Mouse (Mus musculus) hindbrain, embryonic 12.5 days (tissue): ENCODE measurements around the gene Pdpr. TPM values are rescaled to one million over a fixed set of nuclear protein-coding genes. Genes with fewer than 3 reads are reported as not detected.

Experiments
- ATAC-seq: fragments of 200-750 bp; cut with Nextera tagmentation; 2 replicates; pipeline ENCODE4 v1.8.0; 2017; ENCODE audit warnings: moderate TSS enrichment; ENCODE audit not compliant: low FRiP score
- H3K27ac ChIP-seq: fragments of 300-500 bp; sonication (generic); 2 replicates; pipeline ENCODE4 v1.5.1; 2016; ENCODE audit warnings: mild to moderate bottlenecking
- H3K27me3 ChIP-seq: fragments of 300-500 bp; sonication (generic); 2 replicates; pipeline ENCODE4 v1.6.1; 2016; ENCODE audit warnings: mild to moderate bottlenecking
- H3K36me3 ChIP-seq: fragments of 300-500 bp; sonication (generic); 2 replicates; pipeline ENCODE4 v1.6.1; 2016; ENCODE audit warnings: mild to moderate bottlenecking
- H3K4me1 ChIP-seq: fragments of 300-500 bp; sonication (generic); 2 replicates; pipeline ENCODE4 v1.6.1; 2016
- H3K4me2 ChIP-seq: fragments of 300-500 bp; sonication (generic); replicated peaks from 2 replicates; pipeline ENCODE4 v1.6.1; 2016; ENCODE audit warnings: mild to moderate bottlenecking
- H3K4me3 ChIP-seq: fragments of 300-500 bp; sonication (generic); 2 replicates; pipeline ENCODE4 v1.5.1; 2016; ENCODE audit warnings: mild to moderate bottlenecking
- H3K9ac ChIP-seq: fragments of 300-500 bp; sonication (generic); 2 replicates; pipeline ENCODE4 v1.6.1; 2016; ENCODE audit warnings: mild to moderate bottlenecking, moderate library complexity
- H3K9me3 ChIP-seq: fragments of 300-500 bp; sonication (generic); replicated peaks from 2 replicates; pipeline ENCODE4 v1.6.1; 2016; ENCODE audit warnings: mild to moderate bottlenecking
- WGBS: fragments of 180-500 bp; shearing (Covaris S2); methylation state at CpG from one replicate; pipeline ENCODE4 v1.1.7; 2016; 5-methylcytosine and 5-hydroxymethylcytosine counted together
- polyA plus RNA-seq: library from polyadenylated mRNA; unstranded; fragments of >200 nt; fragmentation: Nextera tagmentation; extraction: Ambion mirVana; gene quantifications from 2 replicates; pipeline ENCODE4 v1.2.1, GENCODE M21; 2016

Gene Pdpr
- 14.4 and 15.1 TPM in 2 replicates for polyA plus RNA-seq

DNA sequence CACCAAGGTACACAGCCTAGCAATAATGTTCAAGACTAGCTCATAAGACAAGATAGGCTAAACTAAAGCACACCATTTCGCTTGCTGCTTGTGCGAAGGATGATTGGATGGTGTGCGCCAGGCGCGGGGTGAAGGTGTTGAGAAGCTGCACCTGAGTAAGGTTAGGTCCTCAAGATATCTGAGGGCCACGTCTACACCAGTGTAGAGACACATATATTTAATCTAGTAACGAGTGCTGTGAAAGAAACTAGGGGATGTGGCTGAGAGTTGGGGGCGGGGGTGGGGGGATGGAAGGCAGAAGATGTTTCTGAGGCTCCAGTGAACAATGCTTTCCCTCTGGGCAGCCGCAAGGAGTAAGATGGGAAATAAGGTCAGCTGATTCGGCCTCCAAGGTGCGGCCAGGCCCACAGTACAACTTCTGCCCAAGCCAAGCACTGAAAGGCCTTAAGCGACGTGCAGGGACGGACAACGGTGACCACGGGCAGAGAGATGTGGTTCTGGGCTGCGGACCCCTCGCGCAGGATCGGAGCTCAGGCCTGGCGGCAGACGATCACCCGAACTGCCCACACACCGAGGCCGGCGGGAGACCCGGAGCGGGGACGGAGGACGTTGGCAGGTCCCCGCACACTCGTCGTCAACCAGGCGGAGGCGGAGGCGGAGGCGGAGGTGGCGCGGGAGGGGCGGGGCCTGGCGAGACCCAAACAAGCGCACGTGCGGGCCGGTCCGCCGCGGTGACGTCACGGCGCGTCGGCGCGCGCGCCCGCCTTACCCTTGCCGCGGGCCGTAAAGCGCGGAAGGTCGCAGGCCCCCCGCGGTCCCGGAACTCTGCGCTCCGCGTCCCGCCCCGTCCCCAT is at the start of gene Pdpr:
Pdpr (plus strand) TSS at position 766 of the 854 bp plus-strand sequence.
- Histone ChIP-seq H3K4me2 (peak within 1 kb of the TSS; percentile 69), H3K27ac (peak within 1 kb of the TSS; percentile 67), H3K9ac (peak within 1 kb of the TSS; percentile 76), H3K4me3 (peak within 1 kb of the TSS; percentile 59), H3K27me3 (no peaks in the 10 kb centered on the region), H3K36me3 (no peaks in the 10 kb centered on the region), H3K9me3 (no peaks in the 10 kb centered on the region), H3K4me1 (peaks cover 13% of the 10 kb centered on the region)
- ATAC-seq, result peak; percentile 94
- WGBS, result 6% methylated on average over 54 of the region's 72 CpGs

DNA sequence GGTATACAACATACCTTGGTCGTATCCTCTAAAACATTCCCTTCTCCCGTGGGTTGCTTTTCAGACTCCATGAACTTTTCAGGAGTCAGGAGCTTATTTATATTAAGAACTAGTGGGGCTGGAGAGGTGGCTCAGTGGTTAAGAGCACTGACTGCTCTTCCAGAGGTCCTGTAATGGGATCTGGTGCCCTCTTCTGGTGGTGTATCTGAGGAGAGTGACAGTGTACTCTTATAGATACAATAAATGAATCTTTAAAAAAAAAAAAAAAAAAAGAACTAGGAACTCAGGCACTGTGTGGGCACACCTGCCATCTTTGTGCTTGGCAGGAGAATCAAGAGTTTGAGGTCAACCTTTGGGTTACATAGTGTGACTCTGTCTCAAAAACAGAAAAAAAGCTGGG is 45.7 kb upstream of the Pdpr start:
- WGBS, result 94% methylated on average over 2 of the region's 2 CpGs
- H3K27ac ChIP-seq, result no peak overlapping the region
- no peak for ATAC-seq
- no peak overlapping the region for H3K9ac ChIP-seq
- H3K4me1 ChIP-seq, result no peaks in the 10 kb centered on the region
- no peaks in the 10 kb centered on the region for H3K9me3 ChIP-seq
- no peak overlapping the region for H3K4me2 ChIP-seq
- peaks cover 98% of the 10 kb centered on the region for H3K36me3 ChIP-seq
- H3K27me3 ChIP-seq, result no peaks in the 10 kb centered on the region
- H3K4me3 ChIP-seq, result no peak overlapping the region

DNA sequence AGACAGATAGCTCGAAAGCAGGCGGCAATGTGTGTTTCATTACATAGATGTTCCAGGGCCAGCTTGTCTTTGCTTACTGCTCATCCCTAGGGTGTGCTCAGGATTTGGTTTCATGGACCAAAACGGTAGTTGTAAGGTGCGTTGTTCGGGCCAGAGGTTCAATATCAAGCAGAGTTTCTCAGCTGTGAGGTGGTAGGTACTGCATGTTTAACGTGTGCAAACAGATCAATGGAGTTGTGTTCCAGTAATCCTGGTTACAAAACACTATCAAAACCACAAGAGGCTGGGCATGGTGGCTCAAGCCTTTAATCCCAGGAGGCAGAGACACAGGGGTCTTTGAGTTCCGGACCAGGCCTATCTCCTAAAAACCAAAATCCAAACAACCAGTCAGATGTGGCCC is 45.3 kb upstream of the Pdpr start:
- Histone ChIP-seq H3K36me3 (peaks cover 98% of the 10 kb centered on the region), H3K9me3 (no peaks in the 10 kb centered on the region), H3K4me3 (no peak overlapping the region), H3K4me1 (no peaks in the 10 kb centered on the region), H3K27me3 (no peaks in the 10 kb centered on the region), H3K9ac (no peak overlapping the region), H3K27ac (no peak overlapping the region), H3K4me2 (no peak overlapping the region)
- no peak for ATAC-seq
- 95% methylated on average over 7 of the region's 7 CpGs for WGBS

DNA sequence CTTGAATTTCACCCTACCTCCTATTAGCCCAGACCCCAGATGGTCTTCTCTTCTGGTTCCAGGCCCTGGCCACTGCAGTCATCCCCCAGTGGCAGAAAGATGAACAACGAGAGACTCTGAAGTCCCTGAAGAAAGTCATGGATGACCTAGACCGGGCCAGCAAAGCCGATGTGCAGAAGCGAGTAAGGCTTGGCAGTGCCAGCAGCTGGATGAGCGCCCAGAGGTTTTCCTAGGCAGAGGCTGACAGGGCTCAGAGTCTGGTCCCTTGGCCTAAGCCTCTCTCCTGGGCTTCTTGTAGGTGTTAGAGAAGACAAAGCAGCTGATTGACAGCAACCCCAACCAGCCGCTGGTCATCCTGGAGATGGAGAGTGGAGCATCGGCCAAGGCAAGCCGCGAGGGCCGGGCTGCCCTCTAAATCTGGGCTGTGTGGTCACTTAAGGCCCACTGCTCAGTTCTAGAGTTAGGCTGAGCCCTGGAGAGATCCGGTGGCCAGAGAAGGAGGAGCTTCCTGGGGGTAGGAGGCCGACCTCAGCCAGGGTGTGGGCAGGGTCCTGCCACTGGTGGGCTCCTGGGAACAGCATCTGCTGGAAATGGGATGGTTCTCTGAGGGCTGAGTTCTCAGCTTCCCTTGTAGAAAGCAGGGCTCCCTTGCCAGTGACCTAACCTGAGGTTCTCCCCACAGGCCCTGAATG is 40.5 kb upstream of the Pdpr start:
- H3K27me3 ChIP-seq, result no peaks in the 10 kb centered on the region
- no peak overlapping the region for H3K4me2 ChIP-seq
- no peak for ATAC-seq
- no peaks in the 10 kb centered on the region for H3K9me3 ChIP-seq
- H3K36me3 ChIP-seq, result peaks cover 79% of the 10 kb centered on the region
- H3K27ac ChIP-seq, result no peak overlapping the region
- WGBS, result 93% methylated on average over 12 of the region's 12 CpGs
- no peak overlapping the region for H3K9ac ChIP-seq
- H3K4me3 ChIP-seq, result no peak overlapping the region
- H3K4me1 ChIP-seq, result peaks cover 13% of the 10 kb centered on the region

DNA sequence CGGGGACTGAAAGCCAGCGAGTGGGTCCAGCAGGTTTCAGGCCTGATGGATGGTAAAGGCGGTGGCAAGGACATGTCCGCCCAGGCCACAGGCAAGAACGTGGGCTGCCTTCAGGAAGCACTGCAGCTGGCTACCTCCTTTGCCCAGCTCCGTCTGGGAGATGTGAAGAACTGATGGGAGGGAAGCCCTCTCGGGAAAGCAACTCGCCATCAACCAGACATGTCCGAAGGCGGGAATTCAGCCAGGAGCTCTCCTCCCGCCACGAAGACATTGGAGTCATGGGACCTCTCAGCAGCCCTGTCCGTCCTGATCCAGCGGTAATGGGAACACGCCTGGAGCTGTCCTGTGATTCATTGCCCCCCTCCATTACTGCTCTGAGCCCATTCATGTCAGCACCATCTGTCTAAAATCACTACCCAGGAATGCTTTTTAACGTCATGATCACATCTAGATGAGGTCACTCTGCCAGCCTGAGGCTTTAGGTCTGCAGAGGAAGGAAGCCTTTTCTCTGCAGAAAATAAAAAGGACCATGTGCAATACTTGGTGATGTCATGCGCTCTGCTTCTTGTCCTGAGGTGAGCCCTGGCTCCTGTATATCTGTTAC is 39.3 kb upstream of the Pdpr start:
- 93% methylated on average over 17 of the region's 17 CpGs for WGBS

DNA sequence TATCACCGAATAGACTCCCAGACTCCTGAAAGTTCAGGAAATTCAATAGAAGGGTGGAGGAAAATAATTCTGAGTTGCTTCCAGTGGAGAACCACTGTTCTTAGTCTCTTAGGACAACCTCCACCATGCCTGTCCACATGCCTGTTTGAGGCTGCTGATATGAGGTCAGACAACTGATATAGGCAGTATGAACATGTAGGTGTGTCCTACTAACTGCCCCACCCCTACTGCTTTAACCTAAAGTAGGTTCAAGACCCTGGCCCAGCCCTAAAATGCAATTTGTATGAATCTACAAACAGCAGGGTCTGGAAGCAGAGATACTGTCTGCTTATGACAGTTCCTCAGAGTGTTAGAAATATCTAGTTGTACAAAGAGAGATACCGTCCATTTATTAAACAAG is 38.8 kb upstream of the Pdpr start:
- H3K4me3 ChIP-seq, result peak overlapping the region; percentile 100; the same call in 1 of the 2 replicates
- no peak overlapping the region for H3K9ac ChIP-seq
- peaks cover 62% of the 10 kb centered on the region for H3K36me3 ChIP-seq
- peak; percentile 26; the same call in 1 of the 2 replicates for ATAC-seq
- WGBS, result 66% methylated on average over 2 of the region's 2 CpGs
- H3K27me3 ChIP-seq, result no peaks in the 10 kb centered on the region
- no peaks in the 10 kb centered on the region for H3K9me3 ChIP-seq
- H3K4me2 ChIP-seq, result peak overlapping the region; percentile 99; the same call in 1 of the 2 replicates
- H3K27ac ChIP-seq, result no peak overlapping the region
- H3K4me1 ChIP-seq, result peaks cover 14% of the 10 kb centered on the region

More for the DNA sequence above, 39.3 kb upstream of the Pdpr start:
- no peak overlapping the region for H3K9ac ChIP-seq
- H3K4me2 ChIP-seq, result no peak overlapping the region
- peaks cover 13% of the 10 kb centered on the region for H3K4me1 ChIP-seq
- H3K27me3 ChIP-seq, result no peaks in the 10 kb centered on the region
- no peaks in the 10 kb centered on the region for H3K9me3 ChIP-seq
- H3K4me3 ChIP-seq, result no peak overlapping the region
- H3K27ac ChIP-seq, result no peak overlapping the region
- peaks cover 67% of the 10 kb centered on the region for H3K36me3 ChIP-seq
- ATAC-seq, result no peak

DNA sequence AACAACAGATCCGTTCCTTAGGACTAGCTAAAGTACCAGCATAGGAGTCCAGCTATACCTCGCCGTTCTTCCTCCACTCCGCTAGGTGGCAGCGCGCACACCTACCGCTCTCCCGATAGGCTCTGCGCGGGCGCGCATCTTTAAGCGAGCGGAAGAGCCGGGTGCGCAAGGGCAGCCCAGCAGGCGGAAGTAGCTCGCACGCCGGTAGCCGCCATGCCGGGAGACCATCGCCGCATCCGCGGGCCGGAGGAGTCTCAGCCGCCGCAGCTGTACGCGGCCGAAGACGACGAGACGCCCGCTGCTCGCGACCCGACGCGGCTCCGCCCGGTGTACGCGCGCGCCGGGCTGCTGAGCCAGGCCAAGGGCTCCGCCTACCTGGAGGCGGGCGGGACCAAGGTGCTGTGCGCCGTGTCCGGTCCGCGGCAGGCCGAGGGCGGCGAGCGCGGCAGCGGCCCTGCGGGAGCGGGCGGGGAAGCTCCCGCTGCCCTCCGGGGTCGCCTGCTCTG is 38.2 kb upstream of the Pdpr start, which contains the start of gene Exosc6:
Exosc6 (plus strand) TSS at position 182 of the 506 bp plus-strand sequence.
- H3K27me3 ChIP-seq, result no peaks in the 10 kb centered on the region
- H3K4me3 ChIP-seq, result peak within 1 kb of the TSS; percentile 100
- WGBS, result under 1% methylated on average over 57 of the region's 68 CpGs
- no peaks in the 10 kb centered on the region for H3K9me3 ChIP-seq
- H3K4me2 ChIP-seq, result peak within 1 kb of the TSS; percentile 99
- peaks cover 19% of the 10 kb centered on the region for H3K4me1 ChIP-seq
- peak; percentile 95 for ATAC-seq
- H3K27ac ChIP-seq, result peak within 1 kb of the TSS; percentile 78
- peak within 1 kb of the TSS; percentile 94 for H3K9ac ChIP-seq
- H3K36me3 ChIP-seq, result peaks cover 57% of the 10 kb centered on the region

DNA sequence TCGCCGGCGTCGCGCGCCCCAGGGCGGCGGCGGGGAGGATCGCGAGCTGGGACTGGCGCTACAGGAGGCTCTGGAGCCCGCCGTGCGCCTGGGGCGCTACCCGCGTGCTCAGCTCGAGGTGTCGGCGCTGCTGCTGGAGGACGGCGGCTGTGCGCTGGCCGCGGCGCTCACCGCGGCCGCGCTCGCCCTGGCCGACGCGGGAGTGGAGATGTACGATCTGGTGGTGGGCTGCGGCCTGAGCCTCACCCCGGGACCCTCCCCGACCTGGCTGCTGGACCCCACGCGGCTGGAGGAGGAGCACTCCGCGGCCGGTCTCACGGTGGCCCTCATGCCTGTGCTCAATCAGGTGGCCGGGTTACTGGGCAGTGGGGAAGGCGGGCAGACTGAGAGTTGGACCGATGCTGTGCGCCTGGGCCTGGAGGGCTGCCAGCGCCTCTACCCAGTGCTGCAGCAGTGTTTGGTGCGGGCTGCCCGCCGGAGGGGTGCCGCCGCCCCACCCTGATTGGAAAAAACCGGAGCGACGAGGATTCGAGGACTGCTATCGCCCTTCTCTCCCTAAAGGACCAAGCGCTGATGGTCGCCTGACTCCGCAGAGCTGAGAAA is 37.6 kb upstream of the Pdpr start:
- Histone ChIP-seq H3K9ac (peak overlapping the region; percentile 94), H3K4me2 (peak overlapping the region; percentile 99), H3K9me3 (no peaks in the 10 kb centered on the region), H3K27ac (peak overlapping the region; percentile 78), H3K4me1 (peaks cover 23% of the 10 kb centered on the region), H3K27me3 (no peaks in the 10 kb centered on the region), H3K4me3 (peak overlapping the region; percentile 100), H3K36me3 (peaks cover 52% of the 10 kb centered on the region)
- ATAC-seq, result peak; percentile 66
- 1% methylated on average over 50 of the region's 63 CpGs for WGBS

DNA sequence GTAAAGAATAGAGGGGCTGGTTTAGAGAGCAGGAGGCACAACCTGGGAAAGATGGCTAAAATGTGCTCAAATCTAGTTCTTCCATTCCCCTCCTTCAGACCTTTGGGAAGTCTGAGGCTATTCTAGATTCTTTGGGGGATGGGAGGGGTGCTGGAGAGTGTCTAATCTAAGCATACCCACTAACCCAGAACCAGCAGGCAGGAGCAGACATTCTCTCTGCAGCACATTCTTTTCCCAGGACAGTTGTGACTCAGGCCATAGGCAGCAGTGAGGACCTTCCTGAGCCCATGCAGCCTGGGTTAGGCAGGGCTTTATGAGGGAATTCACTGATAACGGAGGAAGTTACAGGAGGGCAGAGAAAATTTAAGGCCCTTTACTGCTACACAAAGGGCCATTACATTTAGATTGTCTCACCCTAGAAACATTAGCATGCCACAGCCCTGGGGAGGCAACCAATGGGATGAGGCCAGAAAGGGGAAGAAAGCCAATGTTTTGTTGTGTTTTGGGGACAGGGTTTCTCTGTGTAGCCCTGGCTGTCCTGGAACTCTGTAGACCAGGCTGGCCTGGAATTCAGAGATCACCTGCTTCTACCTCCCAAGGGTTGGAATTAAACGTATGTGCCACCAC is 35.4 kb upstream of the Pdpr start:
- no peak overlapping the region for H3K4me2 ChIP-seq
- no peak overlapping the region for H3K27ac ChIP-seq
- H3K36me3 ChIP-seq, result peaks cover 29% of the 10 kb centered on the region
- H3K4me3 ChIP-seq, result no peak overlapping the region
- no peaks in the 10 kb centered on the region for H3K9me3 ChIP-seq
- no peaks in the 10 kb centered on the region for H3K27me3 ChIP-seq
- H3K4me1 ChIP-seq, result peaks cover 23% of the 10 kb centered on the region
- 70% methylated on average over 2 of the region's 2 CpGs for WGBS
- H3K9ac ChIP-seq, result no peak overlapping the region
- ATAC-seq, result no peak

DNA sequence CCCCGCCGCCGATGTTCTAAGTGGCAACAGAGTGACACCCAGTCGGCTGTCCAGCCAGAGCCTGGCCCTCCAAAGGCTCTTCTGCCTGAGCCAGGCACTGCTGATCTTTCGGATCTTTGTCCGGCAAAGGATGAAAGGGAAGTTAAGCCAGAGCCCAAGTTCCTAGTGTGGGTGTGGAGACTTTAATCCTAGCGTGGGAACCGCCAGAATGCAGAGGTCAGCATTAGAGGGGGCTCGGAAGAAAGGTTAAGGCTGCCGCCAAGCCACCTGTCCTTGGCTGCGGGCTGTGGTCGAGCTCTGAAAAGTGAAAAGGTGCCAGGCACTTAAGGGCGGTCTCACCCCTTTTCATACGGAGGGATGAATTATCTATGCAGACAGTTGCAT is 32.8 kb upstream of the Pdpr start:
- under 1% methylated on average over 14 of the region's 14 CpGs for WGBS
- peak overlapping the region; percentile 79 for H3K27ac ChIP-seq
- H3K27me3 ChIP-seq, result no peaks in the 10 kb centered on the region

DNA sequence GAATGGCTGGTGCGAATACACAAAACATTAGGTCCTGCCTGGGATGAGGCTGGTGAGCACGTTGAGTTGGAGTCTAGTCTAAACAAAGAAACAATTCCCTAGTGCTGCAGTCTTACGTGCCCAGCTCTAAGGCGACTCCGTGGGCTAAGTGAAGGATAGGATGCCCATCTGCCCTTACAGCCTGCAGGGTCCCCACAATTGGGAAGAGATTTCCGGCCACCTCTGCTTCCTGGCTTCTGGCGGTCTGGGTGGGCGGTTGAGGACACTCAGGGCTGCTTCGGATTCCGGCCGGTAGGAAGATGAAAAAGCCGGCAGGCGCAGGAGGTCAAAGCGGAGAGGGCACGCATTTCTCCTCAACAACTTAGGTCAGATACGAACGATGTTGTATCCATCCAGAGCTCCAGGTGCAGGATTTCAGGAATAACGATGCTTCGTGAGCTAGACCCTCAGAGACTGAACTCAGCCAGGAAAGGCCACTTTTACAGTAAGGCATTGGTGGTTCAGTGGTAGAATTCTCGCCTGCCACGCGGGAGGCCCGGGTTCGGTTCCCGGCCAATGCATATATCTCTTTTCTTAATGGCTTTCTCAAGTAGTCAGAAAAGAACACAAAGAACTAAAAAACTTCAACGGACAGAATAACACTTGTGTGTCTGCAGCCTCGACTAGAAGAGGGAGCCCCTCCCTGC is 32.2 kb upstream of the Pdpr start:
- Histone ChIP-seq H3K9me3 (no peaks in the 10 kb centered on the region), H3K4me2 (peak overlapping the region; percentile 61), H3K27me3 (no peaks in the 10 kb centered on the region), H3K4me1 (peaks cover 18% of the 10 kb centered on the region), H3K27ac (peak overlapping the region; percentile 79), H3K36me3 (peaks cover 10% of the 10 kb centered on the region; the same call in 1 of the 2 replicates), H3K4me3 (peak overlapping the region; percentile 58), H3K9ac (peak overlapping the region; percentile 67)
- ATAC-seq, result peak; percentile 87
- under 1% methylated on average over 27 of the region's 27 CpGs for WGBS

More for the DNA sequence above, 32.8 kb upstream of the Pdpr start:
- ATAC-seq, result peak; percentile 6; the same call in 1 of the 2 replicates
- Histone ChIP-seq H3K9ac (peak overlapping the region; percentile 67), H3K4me2 (peak overlapping the region; percentile 61), H3K4me1 (peaks cover 23% of the 10 kb centered on the region), H3K9me3 (no peaks in the 10 kb centered on the region), H3K4me3 (peak overlapping the region; percentile 58), H3K36me3 (peaks cover 10% of the 10 kb centered on the region; the same call in 1 of the 2 replicates)
